Mouse (Mus musculus) ES-E14 (cell line): ENCODE measurements around the gene Sac3d1.

ENCODE experiments used
- CHD2 ChIP-seq: IDR thresholded peaks from 2 replicates; pipeline ENCODE4 v1.6.1; 2014; ENCODE audit warnings: mild to moderate bottlenecking, low read depth, low read length, inconsistent platforms
- HCFC1 ChIP-seq: IDR thresholded peaks from 2 replicates; pipeline ENCODE4 v1.6.1; 2012; ENCODE audit warnings: low read length, inconsistent platforms, borderline replicate concordance; ENCODE audit not compliant: insufficient read depth
- ZC3H11A ChIP-seq: IDR thresholded peaks from 2 replicates; pipeline ENCODE4 v1.6.1; 2012; ENCODE audit warnings: low read depth, mild to moderate bottlenecking, inconsistent platforms, low read length, borderline replicate concordance

DNA sequence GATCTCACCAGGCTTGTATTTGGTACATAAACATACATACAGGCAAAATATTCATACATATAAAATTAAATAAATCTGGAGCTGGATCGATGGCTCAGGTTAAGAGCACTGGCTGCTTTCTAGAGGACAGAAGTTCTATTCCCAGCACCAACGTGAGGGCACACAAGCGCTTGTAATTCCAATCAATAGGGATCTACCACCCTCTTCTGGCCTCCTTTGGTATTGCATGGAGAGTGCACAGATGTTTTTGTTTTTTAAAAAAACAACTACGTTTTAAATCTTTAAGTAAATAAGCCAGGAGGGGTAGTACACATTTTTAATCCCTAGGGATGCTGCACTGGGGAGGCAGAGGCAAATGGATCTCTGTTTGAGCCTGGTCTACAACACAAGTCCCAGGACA, 7.8 kb upstream of the Sac3d1 start:
- TF ChIP-seq HCFC1 (no peak), CHD2 (no peak), ZC3H11A (peak; percentile 60; the same call in 1 of the 2 replicates)
